Mouse (Mus musculus) embryo, embryonic 9.5 days (tissue): ENCODE results near the gene Fdxr.

Experiments
- DNase-seq: peaks from one replicate; pipeline ENCODE4 v3.0.0-alpha.2; 2017; ENCODE audit errors: extremely low spot score

Fdxr gene

GRCm38 (mm10) chr11:115241402-115241801 is 35.4 kb downstream of the Fdxr start:
- DNase-seq: no peak

- peak; percentile 50 for DNase-seq
Observed at GRCm38 (mm10) chr11:115236570-115236969, 40.3 kb downstream of the Fdxr start.

GRCm38 (mm10) chr11:115234320-115235044 is 42.4 kb downstream of the Fdxr start:
- no peak for DNase-seq

GRCm38 (mm10) chr11:115233526-115234290 is 43.1 kb downstream of the Fdxr start:
- DNase-seq: no peak

GRCm38 (mm10) chr11:115232889-115233288 is 44.0 kb downstream of the Fdxr start:
- no peak for DNase-seq

- DNase-seq: no peak
Observed at GRCm38 (mm10) chr11:115231924-115232323, 44.9 kb downstream of the Fdxr start.

- no peak for DNase-seq
Observed at GRCm38 (mm10) chr11:115231168-115231915, 45.5 kb downstream of the Fdxr start.

- DNase-seq: no peak
Observed at GRCm38 (mm10) chr11:115229021-115229930, 47.6 kb downstream of the Fdxr start.

GRCm38 (mm10) chr11:115228430-115228829 is 48.4 kb downstream of the Fdxr start:
- no peak for DNase-seq

- no peak for DNase-seq
Observed at GRCm38 (mm10) chr11:115227640-115228039, 49.2 kb downstream of the Fdxr start.

GRCm38 (mm10) chr11:115226811-115227491 is 49.9 kb downstream of the Fdxr start:
- no peak for DNase-seq

GRCm38 (mm10) chr11:115225301-115225700 is 51.5 kb downstream of the Fdxr start:
- DNase-seq: no peak

GRCm38 (mm10) chr11:115224889-115225288 is 52.0 kb downstream of the Fdxr start:
- peak; percentile 66 for DNase-seq

GRCm38 (mm10) chr11:115223877-115224276 is 53.0 kb downstream of the Fdxr start:
- no peak for DNase-seq

- DNase-seq: no peak
Observed at GRCm38 (mm10) chr11:115223451-115223850, 53.4 kb downstream of the Fdxr start.

- no peak for DNase-seq
Observed at GRCm38 (mm10) chr11:115222570-115222969, 54.3 kb downstream of the Fdxr start.

- DNase-seq: no peak
Observed at GRCm38 (mm10) chr11:115222077-115222476, 54.8 kb downstream of the Fdxr start.

- no peak for DNase-seq
Observed at GRCm38 (mm10) chr11:115219685-115220084, 57.2 kb downstream of the Fdxr start.

GRCm38 (mm10) chr11:115219263-115219662 is 57.6 kb downstream of the Fdxr start:
- no peak for DNase-seq
